Mouse (Mus musculus) gastrocnemius, postnatal 36 days (tissue): ENCODE results near the gene Grin2b. TPM values are rescaled to one million over a fixed set of nuclear protein-coding genes. Genes with fewer than 3 reads are reported as not detected.

Experiments used
- DNase-seq, 2 experiments: peaks; one replicate each; pipeline ENCODE4 v3.0.0; 2022
- intact Hi-C: fragments of 180-260 bp; cut with DNase I; formaldehyde crosslinking; loops from one replicate; pipeline ENCODE4 v1.15.1; 2025
- total RNA-seq, 2 experiments: library from RNA; stranded (reverse); gene quantifications; 2 replicates each; pipeline ENCODE4 v1.2.3; 2021

Gene Grin2b
- total RNA-seq, 2 experiments from 2014 or later: 0.02 to 0.03 TPM

DNA sequence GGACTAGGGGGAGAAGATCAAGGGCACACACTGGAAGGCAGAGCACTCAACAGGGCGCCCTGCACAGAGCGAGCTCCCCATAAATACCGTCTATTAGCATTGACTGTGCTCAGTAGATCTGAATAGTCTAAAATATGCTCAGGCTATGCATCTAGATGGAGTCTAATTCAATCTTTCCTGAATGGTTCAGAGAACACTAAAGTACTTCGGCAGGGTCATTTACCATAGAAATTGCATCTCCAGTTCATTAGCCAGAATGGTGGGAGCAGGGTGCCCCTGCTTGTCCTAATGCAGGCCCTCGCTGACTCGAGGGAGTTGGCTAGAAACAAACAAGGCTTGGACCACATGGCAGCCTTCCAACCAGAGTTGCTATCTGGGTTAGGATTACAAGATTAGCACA lies 64.1 kb downstream of the Grin2b start:
- DNase-seq: no peak
- intact Hi-C loops: no loop called here

DNA sequence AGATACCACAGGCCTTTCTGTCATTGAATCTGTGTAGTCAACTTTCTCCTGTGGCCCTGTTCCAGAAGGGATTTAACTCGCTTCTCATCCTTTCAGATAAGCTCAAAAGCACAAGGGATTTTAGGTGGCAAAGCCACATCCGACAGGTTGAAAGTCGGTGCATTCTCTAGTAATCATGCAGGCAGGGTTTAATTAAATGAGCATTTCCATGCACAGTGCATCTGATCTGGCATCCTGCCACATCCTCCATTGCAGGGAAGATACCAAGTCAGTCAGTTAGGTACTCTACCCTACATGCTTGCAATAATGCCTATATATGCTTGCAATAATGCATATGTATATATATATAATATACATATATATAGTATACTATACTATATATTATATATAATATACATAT lies 64.8 kb downstream of the Grin2b start:
- no peak for DNase-seq
- intact Hi-C loops: no loop called here

DNA sequence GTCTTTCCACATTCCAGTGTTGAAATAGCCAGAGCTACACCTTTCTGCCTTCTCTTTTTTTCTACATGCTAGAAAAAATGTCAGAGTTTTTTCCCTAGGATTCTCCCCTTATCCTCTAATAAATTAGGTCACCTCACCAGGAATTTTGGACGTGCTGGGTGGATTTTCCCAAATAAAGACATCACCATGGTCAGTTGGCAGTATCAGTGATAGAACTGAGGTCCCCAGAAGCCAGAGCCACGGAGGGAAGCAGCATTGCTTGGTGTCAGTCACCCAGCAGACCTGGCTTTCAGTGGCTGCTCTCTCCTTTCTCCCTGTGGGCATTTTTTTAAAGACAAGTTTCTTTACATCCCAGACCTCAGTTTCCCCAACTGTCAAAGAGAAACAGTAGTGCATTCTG lies 68.1 kb downstream of the Grin2b start:
- intact Hi-C loops: no loop called here
- DNase-seq: no peak

DNA sequence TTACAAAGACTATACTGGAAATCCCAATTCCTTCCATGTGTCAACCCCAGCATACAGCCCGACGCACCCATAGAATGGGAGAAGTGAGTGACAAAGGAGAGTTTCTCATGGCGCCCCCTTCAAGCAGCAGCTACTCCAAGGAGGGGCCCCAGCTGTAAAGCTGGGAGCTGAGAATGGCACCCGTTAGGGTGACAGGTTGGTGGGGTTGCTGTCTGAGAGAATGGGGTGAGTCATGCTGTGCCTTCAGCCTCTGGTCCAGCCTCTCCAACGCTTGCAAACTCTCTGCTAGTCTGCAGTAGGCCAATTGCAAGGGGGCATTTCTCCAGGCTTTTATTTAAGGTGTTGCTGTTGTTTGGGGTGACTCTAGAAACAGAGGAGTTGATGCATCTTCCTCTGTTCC lies 73.1 kb downstream of the Grin2b start:
- no peak for DNase-seq
- intact Hi-C loops: no loop called here

DNA sequence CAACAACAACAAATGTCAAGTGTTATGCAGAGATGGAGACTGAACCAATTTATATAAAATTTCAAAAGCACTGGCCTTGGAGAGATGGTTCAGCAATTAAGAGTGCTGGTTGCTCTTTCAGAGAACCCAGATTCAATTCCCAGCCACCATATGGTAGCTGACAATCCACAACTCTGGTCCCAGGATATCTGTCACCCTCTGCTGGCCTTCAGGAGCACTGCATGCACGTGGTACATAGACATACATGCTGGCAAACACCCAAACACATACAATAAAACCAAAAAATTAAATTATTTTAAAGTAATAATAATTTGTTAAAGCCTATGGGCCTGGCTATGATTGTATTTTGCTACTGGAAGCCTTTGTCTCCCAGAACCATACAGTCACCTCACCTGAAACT lies 77.0 kb downstream of the Grin2b start:
- no peak for DNase-seq
- intact Hi-C loops: no loop called here

DNA sequence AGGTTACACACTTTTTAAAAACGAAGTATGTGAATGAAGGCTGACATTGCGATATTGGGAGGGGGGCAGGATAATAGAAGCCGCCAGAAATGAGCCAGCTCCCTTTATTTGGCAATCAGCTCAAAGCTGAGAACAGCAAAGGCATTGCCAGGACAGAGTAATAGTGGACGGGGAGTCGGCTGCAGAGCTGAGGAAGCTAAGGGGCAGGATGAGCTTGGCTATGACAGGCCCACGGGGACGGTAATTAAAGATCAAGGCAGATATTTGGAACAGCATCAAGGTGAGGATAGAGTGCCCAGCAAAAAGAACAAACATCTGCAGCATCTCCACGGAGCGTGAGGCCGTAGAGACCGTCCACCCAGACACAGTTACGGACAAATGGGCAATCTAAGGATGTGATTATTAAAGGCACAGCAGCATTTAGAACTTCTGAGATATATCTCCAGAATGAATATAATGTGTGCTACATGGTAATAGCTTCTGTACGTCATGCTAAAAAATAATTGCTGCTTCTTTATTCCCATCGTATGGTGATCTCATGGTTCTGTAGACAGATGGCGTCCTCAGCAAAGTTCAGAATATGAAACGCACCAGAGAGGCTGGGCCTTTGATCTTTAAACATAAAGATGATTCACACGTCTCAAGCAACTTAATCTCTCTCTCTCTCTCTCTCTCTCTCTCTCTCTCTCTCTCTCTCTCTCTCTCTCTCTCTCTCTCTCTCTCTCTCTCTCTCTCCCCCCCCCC lies 93.1 kb downstream of the Grin2b start:
- DNase-seq: no peak
- intact Hi-C loops: no loop called here

DNA sequence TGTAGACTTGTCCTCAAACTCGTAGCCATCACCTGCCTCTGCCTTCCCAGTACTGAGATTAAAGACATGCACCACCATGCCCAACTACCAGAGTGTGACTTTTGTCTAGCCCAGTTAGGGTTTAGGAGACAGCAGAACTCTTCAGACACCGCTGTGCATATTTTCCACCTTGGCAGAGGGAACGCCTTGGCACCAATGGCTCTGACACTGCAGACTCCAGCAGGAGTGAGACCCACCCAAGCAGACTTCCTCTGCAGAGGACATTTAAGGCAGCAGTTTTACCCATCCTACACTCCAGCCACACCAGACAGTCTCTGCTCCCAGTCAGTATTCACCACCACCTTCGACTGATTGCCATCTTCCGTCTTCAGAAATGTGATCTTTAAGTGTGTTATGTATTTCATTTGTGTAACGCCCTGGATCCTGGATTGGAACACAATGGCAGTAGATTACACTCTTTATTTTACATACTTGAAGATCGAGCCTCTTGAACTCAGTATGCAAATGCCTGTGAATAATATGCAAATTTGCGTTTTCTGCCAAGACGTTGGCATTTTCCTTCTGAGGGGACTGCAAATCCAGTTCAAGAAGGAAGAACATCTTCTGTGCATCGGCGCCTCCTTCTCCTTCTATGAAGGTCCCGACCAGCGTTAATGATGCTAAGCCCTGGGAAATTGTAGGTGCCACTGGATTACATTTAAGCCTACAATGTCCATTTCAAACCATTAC lies 100.8 kb downstream of the Grin2b start:
- DNase-seq: no peak
- intact Hi-C loops: no loop called here

DNA sequence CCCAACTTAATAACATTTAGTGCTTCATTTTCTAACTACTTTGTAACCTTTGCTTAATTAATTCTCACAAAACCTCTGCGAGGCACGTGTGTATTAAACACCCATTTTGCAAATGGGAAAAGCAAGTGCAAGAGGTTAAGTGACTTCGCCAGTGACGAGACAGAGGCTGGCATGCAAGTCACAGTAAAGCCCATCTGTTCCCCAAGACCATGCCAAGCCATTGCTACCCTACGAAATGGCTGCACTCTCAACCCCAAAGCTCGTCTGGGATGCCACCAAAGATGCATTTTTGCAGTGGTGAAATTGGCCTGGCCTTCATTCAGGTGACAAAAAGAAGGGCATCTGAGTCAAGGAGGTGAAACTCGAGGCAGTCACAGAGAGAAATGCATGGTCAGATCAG lies 103.2 kb downstream of the Grin2b start:
- no peak for DNase-seq
- intact Hi-C loops: no loop called here

DNA sequence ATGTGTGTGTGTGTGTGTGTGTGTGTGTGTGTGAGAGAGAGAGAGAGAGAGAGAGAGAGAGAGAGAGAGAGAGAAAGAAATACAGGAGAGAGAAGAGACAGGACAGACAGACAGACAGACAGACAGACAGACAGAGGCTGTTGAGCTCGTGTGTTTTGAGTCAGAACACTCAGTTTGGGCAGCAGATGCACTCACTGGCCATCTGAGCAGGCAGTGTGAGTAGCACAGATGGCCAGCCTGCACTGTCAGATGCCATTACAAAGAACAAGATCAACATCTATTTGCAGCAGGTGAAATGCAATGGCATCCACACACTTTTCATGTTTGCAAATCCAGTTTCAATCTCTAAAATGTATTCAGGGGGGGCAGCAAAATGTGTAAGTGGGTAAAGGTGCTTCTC lies 120.0 kb downstream of the Grin2b start:
- intact Hi-C loops: no loop called here
- no peak for DNase-seq

DNA sequence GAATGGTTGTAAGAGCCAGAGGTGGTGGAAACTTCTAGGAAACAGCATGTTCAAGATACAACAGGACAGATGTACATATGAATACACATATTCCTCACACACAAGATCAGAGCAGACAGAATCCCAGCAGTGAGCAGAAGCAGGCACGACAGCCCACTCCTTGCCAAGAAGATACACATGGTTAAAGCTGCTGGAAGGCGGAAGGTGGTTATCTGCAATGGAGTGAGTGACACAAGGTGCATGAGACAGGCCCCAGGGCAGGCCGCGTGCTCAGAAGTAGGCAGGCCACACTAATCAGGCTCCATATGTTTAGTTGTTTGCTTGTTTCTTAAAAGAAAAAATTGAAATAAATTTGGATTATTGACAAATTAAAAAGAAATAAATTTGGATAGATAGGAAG lies 123.0 kb downstream of the Grin2b start:
- intact Hi-C loops: no loop called here
- no peak for DNase-seq

DNA sequence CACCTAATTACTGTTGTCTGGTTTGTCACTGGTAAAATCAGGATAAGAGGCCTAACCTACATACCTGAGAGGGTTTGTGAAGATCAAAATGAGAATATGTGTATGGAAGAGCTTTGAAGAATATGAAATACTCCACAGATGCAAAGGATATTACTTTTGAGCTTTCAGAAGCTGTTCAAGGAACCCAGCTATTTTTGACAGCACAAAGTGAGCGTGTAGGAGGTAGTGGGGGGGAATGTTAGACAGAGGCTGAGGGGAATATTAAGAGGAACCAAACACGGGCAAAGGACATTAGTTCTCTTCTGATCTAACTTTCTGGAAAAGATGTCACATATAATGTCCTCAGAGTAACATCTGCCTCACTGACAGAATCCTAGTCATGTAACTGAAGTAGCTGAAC lies 125.2 kb downstream of the Grin2b start:
- intact Hi-C loops: no loop called here
- DNase-seq: no peak

DNA sequence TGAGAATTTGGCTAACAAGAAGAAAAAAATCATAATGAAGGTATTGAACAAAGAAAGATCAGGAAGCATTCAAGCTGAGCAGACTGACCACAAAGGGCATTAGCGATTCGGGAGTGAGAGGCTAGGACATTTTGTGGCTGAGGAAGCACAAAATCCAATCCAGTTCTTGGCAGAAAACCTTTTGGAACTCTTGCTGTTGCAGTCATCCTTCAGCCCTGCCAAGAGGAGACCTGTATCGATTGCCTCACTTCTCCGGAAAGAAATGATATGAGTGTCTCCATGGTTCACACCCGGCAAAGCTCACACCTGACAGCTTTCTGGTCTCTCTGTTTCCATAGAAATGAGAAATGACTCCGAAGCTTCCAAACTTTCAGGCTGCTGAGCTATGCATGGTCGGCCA lies 127.2 kb downstream of the Grin2b start:
- DNase-seq: no peak
- intact Hi-C loops: no loop called here

DNA sequence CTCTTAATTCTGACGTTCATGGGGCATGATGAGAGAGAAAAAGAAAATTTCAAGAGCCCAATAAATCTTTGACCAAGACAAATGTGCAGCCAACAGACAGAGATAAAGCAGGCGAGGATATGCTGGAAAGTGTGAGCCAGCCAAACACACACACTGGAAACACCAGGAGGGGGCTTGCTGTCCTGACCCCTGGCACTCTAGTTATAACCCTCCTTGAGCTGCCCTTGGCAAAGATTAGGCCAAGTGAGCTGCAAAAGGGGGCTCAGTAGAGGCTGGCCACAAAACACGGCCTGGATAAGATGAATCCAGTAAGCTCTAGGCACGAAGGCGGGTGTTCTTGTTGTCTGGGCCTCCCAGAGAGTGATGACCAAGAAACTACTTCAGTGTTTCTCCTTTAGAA lies 128.8 kb downstream of the Grin2b start:
- intact Hi-C loops: no loop called here
- no peak for DNase-seq

DNA sequence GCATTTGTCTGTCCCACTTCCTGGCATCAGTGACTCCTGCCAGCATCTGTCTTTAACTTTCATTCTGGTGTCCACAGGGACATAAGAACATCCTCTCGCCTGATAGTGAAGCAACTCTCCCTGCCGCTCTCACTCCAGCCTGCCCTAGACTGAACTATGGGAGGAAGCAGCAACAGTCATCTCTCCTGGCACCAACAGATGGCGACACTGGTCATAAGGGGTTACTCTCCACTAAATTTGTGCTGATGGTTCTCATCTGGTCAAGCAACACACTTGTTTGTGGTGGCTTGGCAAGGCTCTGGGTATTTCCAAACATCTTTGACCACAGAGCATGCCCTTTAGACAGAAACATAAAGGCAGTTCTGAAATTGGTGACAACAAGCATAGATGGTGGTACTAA lies 130.9 kb downstream of the Grin2b start:
- intact Hi-C loops: no loop called here
- no peak for DNase-seq

DNA sequence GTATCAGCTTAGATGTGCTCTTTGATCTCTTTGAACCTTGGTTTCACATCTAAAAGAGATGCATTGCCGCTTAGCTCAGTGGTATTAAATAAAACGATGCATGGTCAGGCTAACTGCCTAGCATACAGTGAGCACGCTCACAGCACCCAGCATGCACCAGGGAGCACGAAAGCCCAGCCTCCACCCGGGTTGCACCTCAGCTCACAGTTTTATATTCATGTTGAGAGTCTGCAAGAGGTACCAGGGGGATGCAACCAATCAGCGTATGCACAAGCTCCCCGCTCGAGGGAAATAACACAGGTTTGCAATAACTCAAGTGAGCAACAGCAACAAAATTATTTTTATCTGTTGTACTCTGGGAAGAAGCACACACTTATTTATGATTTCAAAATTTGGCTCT lies 131.5 kb downstream of the Grin2b start:
- intact Hi-C loops: no loop called here
- no peak for DNase-seq

DNA sequence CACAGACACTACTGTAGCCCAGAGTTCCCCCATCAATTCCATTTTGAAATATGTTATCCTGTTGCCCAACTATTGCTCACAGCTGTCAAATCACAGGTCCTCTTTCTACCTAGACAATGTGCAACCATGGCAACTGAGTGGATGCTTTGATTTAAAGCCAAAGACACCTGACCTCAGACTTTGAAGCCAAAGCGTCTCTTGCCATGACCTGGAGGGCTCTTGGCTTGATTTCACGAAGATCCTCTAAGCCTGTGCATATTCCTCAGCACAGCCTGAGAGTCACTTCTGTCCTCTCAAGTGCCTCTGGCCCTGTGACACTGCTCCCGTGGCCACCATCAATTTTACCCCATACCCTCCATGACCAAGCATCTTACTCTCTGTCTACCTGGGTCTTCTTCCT lies 132.4 kb downstream of the Grin2b start:
- intact Hi-C loops: no loop called here
- DNase-seq: no peak

DNA sequence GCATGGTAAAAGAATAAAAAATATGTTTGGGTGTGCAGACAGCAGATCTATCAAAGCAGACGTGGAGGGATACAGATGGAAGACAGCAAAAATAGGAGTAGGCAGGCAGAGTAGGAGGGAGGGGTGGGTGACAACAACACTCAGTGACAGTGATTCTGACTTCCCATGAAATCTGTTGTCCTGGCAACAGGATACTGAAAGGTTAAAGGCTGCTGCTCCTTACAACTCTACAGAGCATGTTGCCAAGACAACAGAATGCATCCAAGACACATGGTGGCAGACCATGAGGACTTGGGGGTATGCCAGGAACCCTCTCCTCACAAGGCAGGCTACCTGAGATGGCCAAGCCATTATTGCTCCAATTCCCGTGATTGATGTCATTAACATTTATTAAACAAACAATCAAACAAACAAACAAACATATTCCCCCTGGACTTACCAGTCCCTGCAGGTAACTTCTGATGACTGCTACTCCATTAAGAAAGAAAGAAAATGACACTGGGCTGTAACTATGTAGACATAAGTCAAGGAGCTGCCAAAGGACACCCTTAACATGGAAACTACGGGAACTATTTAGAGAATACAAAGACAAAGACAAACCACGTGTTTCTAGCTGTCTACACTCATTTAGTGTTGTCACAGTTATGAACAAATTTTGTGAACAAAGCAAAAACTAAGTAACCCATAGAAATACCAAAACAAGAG lies 143.9 kb downstream of the Grin2b start:
- intact Hi-C loops: no loop called here
- DNase-seq: no peak

DNA sequence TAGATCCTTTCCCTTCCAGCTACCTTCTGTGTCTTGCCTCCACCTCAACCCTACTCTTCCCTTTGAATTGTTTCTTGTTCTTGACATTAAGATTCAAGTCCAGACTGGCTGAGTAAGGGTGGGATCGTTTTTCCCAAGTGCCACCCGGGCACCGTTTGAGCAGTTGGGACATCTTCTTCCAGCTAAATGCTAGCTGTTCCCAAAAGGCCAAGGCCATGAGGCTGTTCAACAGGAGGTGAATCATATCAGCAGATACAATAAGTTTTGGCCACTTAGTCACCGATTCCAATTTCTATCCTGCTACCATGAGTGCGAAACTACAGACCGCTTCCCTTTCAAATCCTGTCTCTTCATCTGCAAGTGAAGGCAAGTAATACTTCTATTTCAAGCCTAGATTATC lies 146.4 kb downstream of the Grin2b start:
- no peak for DNase-seq

DNA sequence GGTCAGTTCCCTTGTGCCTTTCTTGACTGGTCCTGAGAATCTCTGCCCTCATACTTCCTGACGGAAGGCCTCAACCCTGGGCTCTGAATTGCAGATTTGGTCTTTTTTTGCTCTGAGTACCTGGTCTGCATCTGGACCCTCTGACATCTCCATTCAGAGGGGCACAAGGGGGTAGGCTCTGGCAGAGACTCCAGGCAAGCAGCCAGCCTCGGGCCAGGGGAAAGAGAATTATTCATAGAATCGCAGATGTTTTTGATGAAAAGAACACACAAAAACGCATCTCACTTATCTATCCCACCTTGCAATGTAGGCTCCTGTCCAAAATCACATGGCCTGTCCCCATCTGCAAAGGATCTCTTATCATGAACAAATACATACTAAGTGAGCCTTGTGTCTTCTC lies 147.5 kb downstream of the Grin2b start:
- intact Hi-C loops: no loop called here
- DNase-seq: no peak

More for the DNA sequence above, 146.4 kb downstream of the Grin2b start:
- intact Hi-C loops: no loop called here

DNA sequence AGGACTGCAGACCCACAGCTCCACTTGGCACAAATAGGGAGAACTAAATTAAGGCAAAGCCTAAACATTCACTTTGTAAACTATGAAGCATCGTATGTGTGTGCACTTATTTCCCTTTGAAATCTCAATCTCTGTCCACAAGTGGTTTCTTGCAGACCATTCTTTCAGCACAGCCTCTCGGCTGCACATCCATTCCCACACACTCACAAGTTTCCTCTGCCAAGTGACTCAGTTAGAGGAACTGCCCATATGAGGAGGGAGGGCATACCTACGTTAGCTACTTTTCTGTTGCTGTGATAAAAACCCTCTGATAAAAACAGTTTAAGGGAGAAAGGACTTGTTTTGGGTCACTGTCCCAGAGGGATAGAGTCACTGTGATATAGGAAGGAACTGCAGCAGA lies 152.9 kb downstream of the Grin2b start:
- no peak for DNase-seq

DNA sequence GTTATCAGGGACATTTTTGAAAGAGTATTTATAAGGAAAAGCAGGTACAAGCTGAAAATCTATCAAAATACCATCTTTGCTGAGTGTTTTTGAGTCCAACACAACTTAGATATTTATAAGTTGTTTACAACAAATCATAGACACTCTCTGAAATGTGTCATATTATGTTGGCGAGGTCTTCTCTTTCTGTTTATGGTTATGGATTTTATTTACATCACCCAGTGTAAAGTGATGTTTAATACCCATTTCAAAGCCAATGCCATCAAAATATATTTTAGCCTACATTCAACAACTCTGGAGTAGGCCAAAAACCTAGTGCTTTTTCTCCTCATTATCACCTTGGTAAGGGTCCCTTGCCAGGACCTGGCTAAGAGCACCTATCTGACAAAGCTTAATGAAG lies 154.3 kb downstream of the Grin2b start:
- intact Hi-C loops: no loop called here

More for the DNA sequence above, 152.9 kb downstream of the Grin2b start:
- intact Hi-C loops: no loop called here

More for the DNA sequence above, 154.3 kb downstream of the Grin2b start:
- DNase-seq: no peak
